1 mouse cellular context compared by ENCODE assay signal in the genomic region with DNA sequence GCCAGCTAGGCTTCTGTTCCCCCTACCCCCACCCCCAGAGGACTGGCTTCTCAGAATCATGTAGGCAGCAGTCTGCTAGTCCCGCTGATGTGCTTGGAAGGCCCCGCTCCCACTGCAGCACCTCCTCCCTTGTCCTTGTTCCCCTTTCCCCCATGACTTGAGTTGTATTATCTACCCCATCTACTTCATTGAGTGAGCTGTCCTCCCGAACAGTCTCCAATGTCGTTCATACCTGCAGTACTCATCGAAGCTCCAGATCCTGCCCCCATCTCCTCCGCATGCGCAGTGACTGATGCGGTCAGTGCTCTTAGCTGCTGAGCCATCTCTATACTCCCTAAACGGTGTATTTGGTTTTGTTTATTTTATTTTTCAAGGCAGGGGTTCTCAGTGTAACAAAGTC.
TF ChIP-seq lines count a peak whose summit lies in the region.

No protein-coding gene starts in this region.

TF ChIP-seq in MEL, 35 proteins besides CTCF, POLR2A, EP300 and RAD21 (continued from another document):
- no peak for TF ChIP-seq POLR2AphosphoS5 (IDR thresholded peaks at IDR 0.05; ENCODE audit: borderline replicate concordance, low read depth, low read length)
- TF ChIP-seq MAFK (IDR thresholded peaks at IDR 0.05; ENCODE audit: borderline replicate concordance, low read depth, low read length): no peak
